ENCODE assay signal across 8 mouse cellular contexts in the genomic region with DNA sequence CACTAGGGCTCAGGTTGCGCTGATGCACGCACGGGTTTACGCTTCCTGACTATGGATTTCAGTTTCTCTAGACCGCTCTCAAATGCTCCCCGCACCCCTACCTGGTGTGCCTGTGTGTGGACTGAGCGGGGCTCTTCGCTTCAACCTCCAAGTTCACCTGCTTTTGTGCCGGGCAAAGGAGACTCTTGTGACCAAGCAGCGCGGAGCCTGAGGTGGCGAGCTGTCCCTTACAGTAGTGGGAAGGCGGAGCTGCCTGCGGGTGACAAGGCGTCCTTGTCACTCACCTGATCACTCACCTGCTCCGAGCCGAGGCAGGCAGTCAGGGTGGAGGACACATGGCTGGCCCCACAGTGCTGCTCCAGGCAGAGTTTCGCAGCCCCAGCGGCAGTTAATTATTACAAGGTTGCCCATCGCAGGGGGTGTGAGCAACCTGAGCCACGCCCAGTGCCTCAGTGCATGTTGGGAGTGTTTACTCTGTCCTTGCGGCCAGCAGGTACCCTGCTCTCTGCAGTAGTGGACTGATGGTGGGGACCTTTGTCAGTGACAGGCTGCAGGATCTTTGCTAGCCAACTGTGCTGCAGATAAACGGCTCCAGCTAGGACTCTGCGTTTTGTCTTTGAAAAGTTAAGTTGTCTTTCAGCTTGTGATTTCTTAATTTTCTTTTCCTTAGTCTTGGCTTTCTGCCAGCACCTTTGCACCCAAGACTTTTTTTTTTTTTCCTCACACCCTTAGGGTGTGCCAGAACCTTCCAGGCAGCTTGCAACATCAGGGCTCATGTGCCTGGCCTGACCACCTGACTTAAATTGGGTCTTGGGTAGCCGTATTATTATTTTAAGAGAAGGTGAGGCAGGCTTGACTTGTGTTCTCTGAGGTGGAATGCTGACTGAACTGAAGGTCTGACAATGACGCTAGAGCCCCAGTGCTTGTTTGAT. TPM values are rescaled to one million over a fixed set of nuclear protein-coding genes. Genes with fewer than 3 reads are reported as not detected.
DNase-seq lines count a peak whose midpoint lies in the region; ATAC-seq lines count a peak whose summit lies in the region.

A gene (minus strand): TSS at position 372 of the 932 bp plus-strand sequence.

- H3K9me3 ChIP-seq in heart, embryonic 14.5 days (ENCODE audit: control insufficient read depth, low read length), result no peaks in the 10 kb centered on the region
- no peaks in the 10 kb centered on the region for H3K9me3 ChIP-seq in hindbrain, embryonic 10.5 days
- no peaks in the 10 kb centered on the region for H3K9me3 ChIP-seq in limb, embryonic 12.5 days
- no peaks in the 10 kb centered on the region for H3K9me3 ChIP-seq in midbrain, embryonic 12.5 days

- peak within 1 kb of the TSS; percentile 51 to 54 for H3K4me3 ChIP-seq in heart, embryonic 14.5 days (ENCODE audit: control insufficient read depth in 1 of 2, insufficient read depth in 1 of 2, low read depth in 1 of 2, low read length in 2 of 2)
- H3K4me3 ChIP-seq in hindbrain, embryonic 10.5 days, result peak within 1 kb of the TSS; percentile 53
- peak within 1 kb of the TSS; percentile 48 for H3K4me3 ChIP-seq in limb, embryonic 12.5 days (replicated peaks)
- peak within 1 kb of the TSS; percentile 40 for H3K4me3 ChIP-seq in midbrain, embryonic 12.5 days

- peaks cover 2 to 6% of the 10 kb centered on the region in 2 experiments; a peak in 1 of 4 replicates for H3K4me1 ChIP-seq in heart, embryonic 14.5 days (ENCODE audit: control insufficient read depth in 2 of 2, insufficient read depth in 2 of 2, low read length in 2 of 2)
- peaks cover 7% of the 10 kb centered on the region for H3K4me1 ChIP-seq in hindbrain, embryonic 10.5 days (replicated peaks)
- peaks cover 6% of the 10 kb centered on the region; the same call in 1 of the 2 replicates for H3K4me1 ChIP-seq in limb, embryonic 12.5 days (replicated peaks)
- H3K4me1 ChIP-seq in midbrain, embryonic 12.5 days, result peaks cover 7% of the 10 kb centered on the region; the same call in 1 of the 2 replicates

- H3K4me2 ChIP-seq in heart, embryonic 14.5 days (ENCODE audit: low read length), result peak within 1 kb of the TSS; percentile 83
- H3K4me2 ChIP-seq in limb, embryonic 12.5 days, result peak within 1 kb of the TSS; percentile 88
- H3K4me2 ChIP-seq in midbrain, embryonic 12.5 days (replicated peaks), result peak within 1 kb of the TSS; percentile 59

- H3K27ac ChIP-seq in heart, embryonic 14.5 days (replicated peaks in 1 of 2; ENCODE audit: control insufficient read depth in 1 of 2, insufficient read depth in 1 of 2, low read depth in 2 of 2, low read length in 2 of 2), result no peak within 1 kb of the TSS
- H3K27ac ChIP-seq in hindbrain, embryonic 10.5 days, result no peak within 1 kb of the TSS
- H3K27ac ChIP-seq in limb, embryonic 12.5 days, result no peak within 1 kb of the TSS
- H3K27ac ChIP-seq in midbrain, embryonic 12.5 days (replicated peaks), result no peak within 1 kb of the TSS

- ATAC-seq in heart, embryonic 14.5 days (ENCODE audit: insufficient number of reproducible peaks, insufficient read depth, low FRiP score, low read depth), result peak; percentile 43; the same call in 1 of the 2 replicates
- ATAC-seq in limb, embryonic 12.5 days (ENCODE audit: insufficient number of reproducible peaks, insufficient read depth, low FRiP score, low TSS enrichment, low read depth), result peak; percentile 82
- ATAC-seq in midbrain, embryonic 12.5 days (ENCODE audit: low FRiP score, low read depth), result peak; percentile 82
- no peak for ATAC-seq in monocyte, adult 5-6 weeks (replicated peaks; ENCODE audit: insufficient number of reproducible peaks, low FRiP score, low TSS enrichment, poor library complexity, severe bottlenecking)

- no peaks in the 10 kb centered on the region for H3K36me3 ChIP-seq in heart, embryonic 14.5 days (ENCODE audit: control insufficient read depth, insufficient read depth, low read length)
- no peaks in the 10 kb centered on the region for H3K36me3 ChIP-seq in hindbrain, embryonic 10.5 days
- no peaks in the 10 kb centered on the region for H3K36me3 ChIP-seq in limb, embryonic 12.5 days
- no peaks in the 10 kb centered on the region for H3K36me3 ChIP-seq in midbrain, embryonic 12.5 days

- peak within 1 kb of the TSS; percentile 59 for H3K9ac ChIP-seq in heart, embryonic 14.5 days (ENCODE audit: low read length)
- H3K9ac ChIP-seq in limb, embryonic 12.5 days (replicated peaks), result peak within 1 kb of the TSS; percentile 50
- peak within 1 kb of the TSS; percentile 0; the same call in 1 of the 2 replicates for H3K9ac ChIP-seq in midbrain, embryonic 12.5 days (replicated peaks)

- no peaks in the 10 kb centered on the region for H3K27me3 ChIP-seq in heart, embryonic 14.5 days (ENCODE audit: control insufficient read depth, insufficient read depth, low read length)
- H3K27me3 ChIP-seq in hindbrain, embryonic 10.5 days (ENCODE audit: insufficient read depth, poor library complexity, severe bottlenecking), result 0 out of 2 replicates have a peak, but pooled peaks cover 8% of the 10 kb centered on the region
- peaks cover 7% of the 10 kb centered on the region; the same call in 1 of the 2 replicates for H3K27me3 ChIP-seq in limb, embryonic 12.5 days
- 0 out of 2 replicates have a peak, but pooled peaks cover 4% of the 10 kb centered on the region for H3K27me3 ChIP-seq in midbrain, embryonic 12.5 days

- 7% methylated on average over 26 of the region's 26 CpGs for WGBS in heart, embryonic 14.5 days
- WGBS in hindbrain, embryonic 10.5 days, result 12% methylated on average over 26 of the region's 26 CpGs
- 10% methylated on average over 26 of the region's 26 CpGs for WGBS in limb, embryonic 12.5 days
- 13% methylated on average over 26 of the region's 26 CpGs for WGBS in midbrain, embryonic 12.5 days

- intact Hi-C loops in gastrocnemius, postnatal 36 days (cut with DNase I), result no loop called here

- DNase-seq in heart, postnatal 4 days, result no peak
- peak; percentile 56 for DNase-seq in cerebellum, postnatal 14 days
- no peak for DNase-seq in hindbrain, embryonic 10.5 days (ENCODE audit: low spot score)
- no peak for DNase-seq in gastrocnemius, postnatal 36 days

RNA-seq across cellular contexts. Expression of the gene that starts here (rescaled TPM):
- polyA plus RNA-seq in heart, embryonic 14.5 days (2014; fragmentation: Nextera tagmentation; extraction: Ambion mirVana), result 0.27 and 0.55 TPM in 2 replicates
- total RNA-seq in heart, postnatal 4 days (2021), result under 1 TPM; 0.17 to 0.23 TPM
- polyA plus RNA-seq in hindbrain, embryonic 10.5 days (2016; fragmentation: Nextera tagmentation; extraction: Ambion mirVana), result 0.22 and 0.50 TPM in 2 replicates
- polyA plus RNA-seq in limb, embryonic 12.5 days (2016; fragmentation: Nextera tagmentation; extraction: Ambion mirVana), result 0.69 and 1.1 TPM in 2 replicates
- 0.29 and 0.63 TPM in 2 replicates for polyA plus RNA-seq in midbrain, embryonic 12.5 days (2016; fragmentation: Nextera tagmentation; extraction: Ambion mirVana)
- total RNA-seq in monocyte, adult 5-6 weeks (2017), result 0.76 TPM in 1 of 3 replicates, not detected in the others
- not detected for total RNA-seq in gastrocnemius, postnatal 36 days (2021)

Comparison
In these comparisons a context has a peak if more than half of its experiments do, and no peak if none do; other contexts are left out.
1. Peak in ATAC-seq, H3K4me3 ChIP-seq, H3K9ac ChIP-seq and H3K4me2 ChIP-seq in heart, embryonic 14.5 days; RNA of the gene not detected or under 1 TPM.
2. Peak in ATAC-seq, H3K4me3 ChIP-seq, H3K9ac ChIP-seq and H3K4me2 ChIP-seq in midbrain, embryonic 12.5 days; RNA of the gene not detected or under 1 TPM.
3. H3K9ac ChIP-seq: peak in every context shown above with its lines; median percentile 59 in heart, embryonic 14.5 days; 50 in limb, embryonic 12.5 days; 0 in midbrain, embryonic 12.5 days.
4. DNase-seq: peak in cerebellum, postnatal 14 days (2 of 2); none in heart, postnatal 4 days (single experiment), hindbrain, embryonic 10.5 days (single experiment) and gastrocnemius, postnatal 36 days (0 of 2).
5. Peak in every context shown above with its lines, with median percentiles within 50 percentile points of each other: H3K4me2 ChIP-seq and H3K4me3 ChIP-seq.